Mouse (Mus musculus) neural tube, embryonic 15.5 days (tissue): Measurements from ENCODE around the gene Shq1. TPM values are rescaled to one million over a fixed set of nuclear protein-coding genes. Genes with fewer than 3 reads are reported as not detected.

Source experiments
- ATAC-seq: fragments of 200-750 bp; cut with Nextera tagmentation; 2 replicates; pipeline ENCODE4 v1.8.0; 2017; ENCODE audit warnings: mild to moderate bottlenecking, moderate TSS enrichment, moderate library complexity; ENCODE audit not compliant: low FRiP score
- H3K27ac ChIP-seq: fragments of 300-500 bp; sonication (generic); replicated peaks from 2 replicates; pipeline ENCODE4 v1.5.1; 2015; ENCODE audit warnings: mild to moderate bottlenecking, inconsistent platforms
- H3K27me3 ChIP-seq: fragments of 300-500 bp; sonication (generic); replicated peaks from 2 replicates; pipeline ENCODE4 v1.6.1; 2015; ENCODE audit warnings: inconsistent platforms
- H3K36me3 ChIP-seq: fragments of 300-500 bp; sonication (generic); 2 replicates; pipeline ENCODE4 v1.6.1; 2015; ENCODE audit warnings: inconsistent platforms
- H3K4me1 ChIP-seq: fragments of 300-500 bp; sonication (generic); 2 replicates; pipeline ENCODE4 v1.6.1; 2015; ENCODE audit warnings: inconsistent platforms
- H3K4me2 ChIP-seq: fragments of 300-500 bp; sonication (generic); 2 replicates; pipeline ENCODE4 v1.6.1; 2015; ENCODE audit warnings: inconsistent platforms, mild to moderate bottlenecking, moderate library complexity
- H3K4me3 ChIP-seq: fragments of 300-500 bp; sonication (generic); replicated peaks from 2 replicates; pipeline ENCODE4 v1.5.1; 2015; ENCODE audit warnings: mild to moderate bottlenecking, inconsistent platforms
- H3K9ac ChIP-seq: fragments of 300-500 bp; sonication (generic); replicated peaks from 2 replicates; pipeline ENCODE4 v1.6.1; 2015; ENCODE audit warnings: mild to moderate bottlenecking, inconsistent platforms
- H3K9me3 ChIP-seq: fragments of 300-500 bp; sonication (generic); replicated peaks from 2 replicates; pipeline ENCODE4 v1.6.1; 2016; ENCODE audit warnings: inconsistent platforms
- WGBS: fragments of 180-500 bp; shearing (Covaris S2); methylation state at CpG from one replicate; pipeline ENCODE4 v1.1.7; 2015; ENCODE audit warnings: mixed read lengths; 5-methylcytosine and 5-hydroxymethylcytosine counted together
- polyA plus RNA-seq: library from polyadenylated mRNA; unstranded; fragments of >200 nt; fragmentation: Nextera tagmentation; extraction: Ambion mirVana; gene quantifications from 2 replicates; pipeline ENCODE4 v1.2.1, GENCODE M21; 2015

The Shq1 gene
- polyA plus RNA-seq, 1 experiment from 2014 or later = 8.9 TPM

DNA sequence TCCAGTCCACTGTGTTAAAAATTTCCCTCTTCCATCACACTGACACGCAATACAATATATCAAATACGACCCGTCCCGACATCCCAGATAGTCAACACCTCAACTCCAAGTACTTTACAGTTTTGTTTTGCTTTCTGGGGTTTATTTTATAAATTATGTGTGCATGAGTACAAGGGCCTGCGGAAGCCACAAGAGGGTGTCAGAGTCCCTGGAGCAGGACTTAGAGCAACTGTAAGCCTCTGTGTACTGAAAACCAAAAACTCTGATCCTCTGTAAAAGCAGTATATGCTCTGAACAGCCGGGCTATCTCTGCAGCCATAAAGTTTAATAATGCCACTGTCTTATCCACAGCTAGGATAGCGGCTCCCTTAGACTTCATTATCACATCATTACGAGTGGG, 3.3 kb downstream of the Shq1 start:
- no peak overlapping the region for H3K9ac ChIP-seq
- peaks cover 11% of the 10 kb centered on the region for H3K4me1 ChIP-seq
- peaks cover 12% of the 10 kb centered on the region for H3K36me3 ChIP-seq
- no peak overlapping the region for H3K27ac ChIP-seq
- H3K4me3 ChIP-seq = no peak overlapping the region
- no peak for ATAC-seq
- H3K9me3 ChIP-seq = no peaks in the 10 kb centered on the region
- no peak overlapping the region for H3K4me2 ChIP-seq
- no peaks in the 10 kb centered on the region; the same call in 1 of the 2 replicates for H3K27me3 ChIP-seq
- 82% methylated on average over 8 of the region's 8 CpGs for WGBS

DNA sequence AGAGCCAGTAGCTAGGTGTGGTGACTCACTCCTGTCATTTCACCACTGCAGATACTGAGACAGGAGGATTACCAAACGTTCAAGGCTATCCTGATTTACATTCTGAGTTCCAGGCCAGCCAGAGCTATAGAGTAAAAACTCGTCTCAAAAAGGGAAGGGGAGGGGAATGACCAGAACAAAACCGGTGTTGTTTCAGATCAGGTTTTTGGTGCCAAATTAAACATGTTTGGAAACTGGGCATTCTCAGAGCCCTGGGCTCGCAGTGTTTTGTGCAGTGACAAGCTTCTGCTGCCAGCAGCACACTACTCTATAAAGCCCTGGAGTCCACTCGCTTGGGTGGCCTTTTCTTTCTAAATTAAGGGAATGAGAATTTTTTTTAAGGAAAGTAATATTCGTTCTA, 8.7 kb downstream of the Shq1 start:
- no peak overlapping the region for H3K9ac ChIP-seq
- H3K27ac ChIP-seq = no peak overlapping the region
- ATAC-seq = no peak
- no peak overlapping the region for H3K4me3 ChIP-seq
- H3K27me3 ChIP-seq = no peaks in the 10 kb centered on the region
- H3K4me1 ChIP-seq = peaks cover 11% of the 10 kb centered on the region
- H3K36me3 ChIP-seq = peaks cover 12% of the 10 kb centered on the region
- H3K4me2 ChIP-seq = no peak overlapping the region
- 72% methylated on average over 6 of the region's 6 CpGs for WGBS
- H3K9me3 ChIP-seq = no peaks in the 10 kb centered on the region

GRCm38 (mm10) chr6:100660395-100660794, 10.6 kb downstream of the Shq1 start:
- H3K27ac ChIP-seq = 0 out of 2 replicates have a peak overlapping the region, but pooled peaks have one; percentile 4
- H3K9ac ChIP-seq = no peak overlapping the region
- H3K9me3 ChIP-seq = no peaks in the 10 kb centered on the region
- no peak overlapping the region for H3K4me3 ChIP-seq
- peaks cover 10% of the 10 kb centered on the region; the same call in 1 of the 2 replicates for H3K36me3 ChIP-seq
- ATAC-seq = peak; percentile 69; the same call in 1 of the 2 replicates
- H3K27me3 ChIP-seq = no peaks in the 10 kb centered on the region
- WGBS = 64% methylated on average over 5 of the region's 5 CpGs
- peaks cover 11% of the 10 kb centered on the region for H3K4me1 ChIP-seq
- H3K4me2 ChIP-seq = no peak overlapping the region

DNA sequence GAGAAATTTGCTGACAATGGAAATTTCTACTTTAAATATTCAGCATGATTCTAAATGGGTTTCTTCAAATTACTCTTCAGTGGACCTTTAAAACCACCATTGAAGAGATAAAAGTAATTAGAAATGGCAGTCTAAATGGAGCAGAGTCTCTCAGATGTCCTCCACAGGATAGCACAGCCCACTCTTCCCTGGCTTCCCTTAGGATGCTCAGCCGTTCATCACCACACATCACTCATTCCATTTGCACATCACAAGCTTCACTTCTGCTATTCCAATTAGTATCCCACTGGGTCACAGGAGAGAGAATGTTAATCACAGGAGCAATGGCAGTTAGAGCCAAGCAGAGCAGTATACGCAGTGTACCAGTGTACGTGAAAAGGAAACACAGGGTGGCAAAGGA, 18.4 kb downstream of the Shq1 start:
- 27% methylated on average over 3 of the region's 3 CpGs for WGBS
- H3K4me1 ChIP-seq = 0 out of 2 replicates have a peak, but pooled peaks cover 3% of the 10 kb centered on the region
- H3K36me3 ChIP-seq = no peaks in the 10 kb centered on the region
- no peaks in the 10 kb centered on the region for H3K27me3 ChIP-seq
- no peaks in the 10 kb centered on the region for H3K9me3 ChIP-seq
- H3K9ac ChIP-seq = no peak overlapping the region
- H3K4me3 ChIP-seq = no peak overlapping the region
- H3K4me2 ChIP-seq = no peak overlapping the region
- H3K27ac ChIP-seq = no peak overlapping the region
- peak; percentile 61 for ATAC-seq

DNA sequence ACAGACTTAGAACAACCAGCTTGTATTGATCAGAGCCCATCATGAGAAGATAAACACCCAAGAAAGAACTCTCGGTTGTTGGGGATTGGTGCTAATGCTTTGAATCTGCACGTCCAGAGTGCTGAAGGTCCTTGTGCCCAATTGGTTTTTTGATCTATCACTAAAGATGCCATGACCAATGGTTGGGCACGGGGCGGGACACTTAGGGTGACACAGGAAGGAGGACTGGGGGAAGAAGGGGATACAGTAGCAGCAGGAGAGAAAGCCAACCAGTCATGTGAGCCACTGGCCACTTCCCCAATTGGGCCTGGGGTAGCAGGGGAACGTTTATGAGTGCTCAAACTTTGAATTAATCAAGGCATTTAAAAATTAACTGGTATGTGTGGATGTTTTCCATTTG, 23.8 kb downstream of the Shq1 start:
- Histone ChIP-seq H3K9me3 (no peaks in the 10 kb centered on the region), H3K4me1 (peaks cover 15% of the 10 kb centered on the region), H3K27me3 (no peaks in the 10 kb centered on the region), H3K4me2 (no peak overlapping the region), H3K36me3 (no peaks in the 10 kb centered on the region), H3K27ac (no peak overlapping the region), H3K4me3 (no peak overlapping the region), H3K9ac (no peak overlapping the region)
- WGBS = 83% methylated on average over 5 of the region's 5 CpGs
- no peak for ATAC-seq

- H3K4me1 ChIP-seq = peaks cover 13% of the 10 kb centered on the region
- 57% methylated on average over 11 of the region's 11 CpGs for WGBS
- H3K9me3 ChIP-seq = no peaks in the 10 kb centered on the region
- H3K27ac ChIP-seq = peak overlapping the region; percentile 49; the same call in 1 of the 2 replicates
- H3K4me2 ChIP-seq = peak overlapping the region; percentile 36; the same call in 1 of the 2 replicates
- no peak overlapping the region for H3K4me3 ChIP-seq
- peak; percentile 89 for ATAC-seq
- no peaks in the 10 kb centered on the region for H3K36me3 ChIP-seq
- H3K27me3 ChIP-seq = no peaks in the 10 kb centered on the region
- no peak overlapping the region for H3K9ac ChIP-seq
Measured at GRCm38 (mm10) chr6:100645469-100646201, 25.3 kb downstream of the Shq1 start.

DNA sequence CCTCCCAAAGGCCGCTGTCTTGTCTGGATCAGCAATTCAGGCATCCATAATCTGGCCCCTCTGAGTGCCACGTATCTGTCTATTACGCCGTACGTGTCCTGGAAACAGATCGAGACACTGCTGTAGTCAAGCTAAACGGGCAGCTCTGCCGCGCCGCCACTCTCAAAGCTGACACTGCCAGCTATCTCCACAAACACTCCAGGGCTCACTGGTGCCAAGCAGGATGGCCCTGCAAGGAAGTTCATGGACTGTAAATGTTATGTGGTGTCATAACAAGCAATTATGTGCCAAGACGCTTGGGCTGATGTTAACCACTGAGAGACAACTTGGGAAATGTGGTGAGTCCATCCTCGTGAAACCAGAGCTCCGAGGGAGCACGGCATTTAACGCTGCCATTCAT, 26.3 kb downstream of the Shq1 start:
- 74% methylated on average over 15 of the region's 15 CpGs for WGBS
- Histone ChIP-seq H3K4me1 (peaks cover 13% of the 10 kb centered on the region), H3K9me3 (no peaks in the 10 kb centered on the region), H3K4me2 (no peak overlapping the region), H3K27ac (no peak overlapping the region), H3K4me3 (no peak overlapping the region), H3K27me3 (no peaks in the 10 kb centered on the region), H3K36me3 (no peaks in the 10 kb centered on the region), H3K9ac (no peak overlapping the region)
- ATAC-seq = no peak

DNA sequence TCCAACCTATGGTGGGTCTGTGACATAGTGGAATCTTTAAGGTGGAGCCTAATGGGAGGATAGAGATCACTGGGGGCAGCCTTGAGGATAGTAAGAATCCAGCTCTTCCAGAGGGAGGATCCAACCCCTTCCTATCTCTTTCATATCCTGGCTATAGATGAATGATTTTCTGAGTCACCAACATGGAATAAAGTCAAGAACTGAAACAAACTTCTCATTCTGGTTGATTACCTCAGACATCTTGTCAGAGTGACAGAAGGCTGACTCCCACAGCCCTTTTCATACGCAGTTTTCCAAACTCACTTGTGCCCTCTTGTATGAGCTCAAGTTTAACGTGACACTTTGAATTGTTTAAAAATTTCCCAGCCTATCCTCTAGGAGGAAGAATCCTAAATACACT, 28.2 kb downstream of the Shq1 start:
- no peaks in the 10 kb centered on the region for H3K27me3 ChIP-seq
- H3K27ac ChIP-seq = no peak overlapping the region
- WGBS = 88% methylated on average over 2 of the region's 2 CpGs
- H3K4me2 ChIP-seq = no peak overlapping the region
- H3K9me3 ChIP-seq = no peaks in the 10 kb centered on the region
- H3K9ac ChIP-seq = no peak overlapping the region
- no peak for ATAC-seq
- H3K4me3 ChIP-seq = no peak overlapping the region
- H3K4me1 ChIP-seq = peaks cover 13% of the 10 kb centered on the region
- H3K36me3 ChIP-seq = no peaks in the 10 kb centered on the region

- 100% methylated on average over 1 of the region's 1 CpGs for WGBS
- Histone ChIP-seq H3K4me1 (peaks cover 10% of the 10 kb centered on the region), H3K4me3 (no peak overlapping the region)
Measured at GRCm38 (mm10) chr6:100640591-100640990, 30.4 kb downstream of the Shq1 start.

DNA sequence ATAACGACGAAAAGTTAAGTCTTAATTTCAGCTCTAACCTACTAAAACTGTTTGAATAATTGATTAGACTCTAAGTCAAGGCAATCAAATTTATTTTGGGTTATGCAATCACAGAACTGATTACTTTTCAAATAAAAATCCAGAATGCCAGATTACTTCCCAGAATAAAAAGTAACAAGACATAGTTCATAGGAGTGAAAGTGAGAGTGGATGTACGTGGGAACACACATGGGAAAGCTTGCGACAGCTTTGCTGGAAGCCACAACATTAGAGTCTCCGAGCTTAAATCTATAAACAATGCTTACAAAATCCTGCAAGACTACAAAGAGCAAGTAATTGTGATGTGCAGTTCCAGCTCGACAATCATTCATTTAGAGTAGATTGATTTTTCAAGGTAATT, 41.9 kb downstream of the Shq1 start:
- no peak overlapping the region for H3K27ac ChIP-seq
- WGBS = 83% methylated on average over 6 of the region's 6 CpGs
- no peaks in the 10 kb centered on the region for H3K36me3 ChIP-seq
- H3K9ac ChIP-seq = no peak overlapping the region
- H3K9me3 ChIP-seq = no peaks in the 10 kb centered on the region
- H3K4me2 ChIP-seq = no peak overlapping the region
- H3K4me3 ChIP-seq = no peak overlapping the region
- no peaks in the 10 kb centered on the region for H3K4me1 ChIP-seq
- no peak for ATAC-seq
- no peaks in the 10 kb centered on the region for H3K27me3 ChIP-seq

More at GRCm38 (mm10) chr6:100640591-100640990, 30.4 kb downstream of the Shq1 start:
- Histone ChIP-seq H3K27me3 (no peaks in the 10 kb centered on the region), H3K9me3 (no peaks in the 10 kb centered on the region), H3K36me3 (no peaks in the 10 kb centered on the region), H3K9ac (no peak overlapping the region), H3K4me2 (no peak overlapping the region), H3K27ac (no peak overlapping the region)
- ATAC-seq = no peak

- H3K4me1 ChIP-seq = no peaks in the 10 kb centered on the region
- no peak for ATAC-seq
- WGBS = 62% methylated on average over 3 of the region's 3 CpGs
- no peak overlapping the region for H3K4me2 ChIP-seq
- no peaks in the 10 kb centered on the region for H3K27me3 ChIP-seq
- no peak overlapping the region for H3K9ac ChIP-seq
- no peaks in the 10 kb centered on the region for H3K9me3 ChIP-seq
- H3K4me3 ChIP-seq = no peak overlapping the region
- H3K27ac ChIP-seq = no peak overlapping the region
- no peaks in the 10 kb centered on the region for H3K36me3 ChIP-seq
Measured at GRCm38 (mm10) chr6:100628223-100628622, 42.7 kb downstream of the Shq1 start.

- Histone ChIP-seq H3K27me3 (no peaks in the 10 kb centered on the region), H3K27ac (no peak overlapping the region), H3K4me2 (no peak overlapping the region), H3K4me1 (no peaks in the 10 kb centered on the region), H3K9ac (no peak overlapping the region), H3K4me3 (no peak overlapping the region), H3K9me3 (no peaks in the 10 kb centered on the region), H3K36me3 (no peaks in the 10 kb centered on the region)
- 92% methylated on average over 2 of the region's 2 CpGs for WGBS
- no peak for ATAC-seq
Measured at GRCm38 (mm10) chr6:100623922-100624321, 47.0 kb downstream of the Shq1 start.
